Mouse (Mus musculus) liver, embryonic 18 days (tissue): ENCODE data around the gene Gast. TPM values are rescaled to one million over a fixed set of nuclear protein-coding genes. Genes with fewer than 3 reads are reported as not detected.

Experiments
- polyA plus RNA-seq: library from polyadenylated mRNA; depleted of rRNA; stranded (reverse); fragments of >200 nt; gene quantifications from 2 replicates; pipeline ENCODE4 v1.2.3, GENCODE M21; 2012; rRNA removed

Gast gene
- not detected in 2 replicates for polyA plus RNA-seq

GRCm38 (mm10) chr11:100333944-100334457, at the start of gene Gast:
TSS of gene Gast (plus strand) at chr11:100334407.

DNA sequence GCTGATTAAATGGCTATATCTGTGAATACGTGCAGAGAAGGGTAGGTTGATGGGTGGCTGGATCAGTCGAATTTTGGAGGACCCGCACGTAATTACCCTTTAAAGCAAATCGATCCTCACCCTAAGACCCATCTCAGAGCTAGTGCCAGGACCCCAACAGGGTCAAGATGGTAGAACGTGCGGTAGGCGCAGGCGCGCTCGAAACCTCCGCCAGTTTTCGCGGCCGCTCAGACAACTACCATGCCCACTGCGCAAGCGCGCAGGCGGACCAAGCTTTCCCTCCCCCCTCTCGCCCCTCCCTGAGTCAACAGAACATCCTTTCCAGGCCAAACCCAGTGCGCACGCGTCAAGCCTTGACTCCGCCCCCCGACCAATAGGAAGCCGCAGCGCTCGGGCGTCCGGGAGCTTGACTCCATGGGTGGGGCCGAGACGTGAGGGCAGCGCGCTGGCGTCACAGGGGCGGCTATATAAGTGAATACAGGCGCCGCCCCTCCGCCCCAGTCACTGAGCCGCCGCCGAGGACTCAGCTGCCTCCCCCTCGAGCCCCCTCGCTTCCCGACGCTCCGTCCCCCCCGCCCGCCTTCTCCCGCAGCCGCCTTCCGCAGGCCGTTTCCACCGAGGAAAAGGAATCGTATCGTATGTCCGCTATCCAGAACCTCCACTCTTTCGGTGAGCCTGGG, 14.6 kb upstream of the Gast start, which contains the start of gene Eif1:
Gene Eif1, plus strand, starts transcription at position 394 of the 680 bp plus-strand sequence.

GRCm38 (mm10) chr11:100355972-100356818, 22.0 kb downstream of the Gast start, which contains the start of gene Hap1:
TSS of gene Hap1 (minus strand) at chr11:100356128.

Other genes starting within 250 kb of the Gast start
- not detected in 2 replicates for gene Krt32, start 246.2 kb upstream of the Gast start, polyA plus RNA-seq
- gene Krt35, start 238.2 kb upstream of the Gast start, polyA plus RNA-seq, result not detected in 2 replicates
- gene Krt36, start 228.8 kb upstream of the Gast start, polyA plus RNA-seq, result not detected in 2 replicates
- gene Krt13, start 212.8 kb upstream of the Gast start, polyA plus RNA-seq, result not detected in 2 replicates
- 0.02 TPM in 1 of 2 replicates, not detected in the other for gene Krt15, start 198.5 kb upstream of the Gast start, polyA plus RNA-seq
- 7.7 and 10.3 TPM in 2 replicates for gene Krt19, start 185.7 kb upstream of the Gast start, polyA plus RNA-seq
- not detected in 2 replicates for gene Krt9, start 141.2 kb upstream of the Gast start, polyA plus RNA-seq
- 0.66 and 0.87 TPM in 2 replicates for gene Krt14, start 126.9 kb upstream of the Gast start, polyA plus RNA-seq
- not detected in 2 replicates for gene Krt16, start 85.5 kb upstream of the Gast start, polyA plus RNA-seq
- 0.17 and 0.23 TPM in 2 replicates for gene Krt17, start 73.4 kb upstream of the Gast start, polyA plus RNA-seq
- not detected in 2 replicates for gene Krt42, start 64.5 kb upstream of the Gast start, polyA plus RNA-seq
- gene Eif1, start 14.5 kb upstream of the Gast start, polyA plus RNA-seq, result 204 and 219 TPM in 2 replicates
- gene Hap1, start 21.7 kb downstream of the Gast start, polyA plus RNA-seq, result 1.2 and 1.3 TPM in 2 replicates
- gene Jup, start 63.4 kb downstream of the Gast start, polyA plus RNA-seq, result 11.3 and 13.5 TPM in 2 replicates
- gene P3h4, start 80.4 kb downstream of the Gast start, polyA plus RNA-seq, result 4.1 and 4.3 TPM in 2 replicates
- gene Fkbp10, start 81.3 kb downstream of the Gast start, polyA plus RNA-seq, result 5.2 and 5.6 TPM in 2 replicates
- gene Nt5c3b, start 107.4 kb downstream of the Gast start, polyA plus RNA-seq, result 11.5 and 11.7 TPM in 2 replicates
- gene Klhl10, start 107.5 kb downstream of the Gast start, polyA plus RNA-seq, result 0.07 and 0.09 TPM in 2 replicates
- gene Klhl11, start 138.3 kb downstream of the Gast start, polyA plus RNA-seq, result 0.80 and 0.84 TPM in 2 replicates
- gene Acly, start 193.6 kb downstream of the Gast start, polyA plus RNA-seq, result 62.2 and 100 TPM in 2 replicates
- 0.05 and 0.06 TPM in 2 replicates for gene Ttc25, start 211.2 kb downstream of the Gast start, polyA plus RNA-seq
- gene Cnp, start 240.5 kb downstream of the Gast start, polyA plus RNA-seq, result 9.4 and 11.5 TPM in 2 replicates